Mouse (Mus musculus): ENCODE results near the gene Cybrd1.

- no peak for TF ChIP-seq CTCF (conservative IDR thresholded peaks at IDR 0.05; ENCODE audit: low read length)
- TF ChIP-seq POU5F1 (IDR thresholded peaks at IDR 0.05; ENCODE audit: borderline replicate concordance, low read length): no peak
- TF ChIP-seq NANOG (IDR thresholded peaks at IDR 0.05; ENCODE audit: borderline replicate concordance, low read length): no peak
Measured at GRCm38 (mm10) chr2:71108541-71108940, 9.2 kb upstream of the Cybrd1 start.
